Mouse (Mus musculus) midbrain, embryonic 16.5 days (tissue): ENCODE data around the gene Cobl. TPM values are rescaled to one million over a fixed set of nuclear protein-coding genes. Genes with fewer than 3 reads are reported as not detected.

Experiments used
- ATAC-seq: fragments of 200-750 bp; cut with Nextera tagmentation; 2 replicates; pipeline ENCODE4 v1.8.0; 2017; ENCODE audit warnings: moderate TSS enrichment
- H3K27ac ChIP-seq: fragments of 300-500 bp; sonication (generic); 2 replicates; pipeline ENCODE4 v1.5.1; 2014; ENCODE audit warnings: mild to moderate bottlenecking, low read length, mixed read lengths
- H3K27me3 ChIP-seq: fragments of 300-500 bp; sonication (generic); 2 replicates; pipeline ENCODE4 v1.6.1; 2014; ENCODE audit warnings: low read depth, low read length, mixed read lengths; ENCODE audit not compliant: control insufficient read depth, insufficient read depth
- H3K36me3 ChIP-seq: fragments of 300-500 bp; sonication (generic); 2 replicates; pipeline ENCODE4 v1.6.1; 2014; ENCODE audit warnings: mild to moderate bottlenecking, low read length, moderate library complexity, mixed read lengths; ENCODE audit not compliant: control insufficient read depth, insufficient read depth
- H3K4me1 ChIP-seq: fragments of 300-500 bp; sonication (generic); 2 replicates; pipeline ENCODE4 v1.6.1; 2014; ENCODE audit warnings: mild to moderate bottlenecking, low read length, mixed read lengths; ENCODE audit not compliant: control insufficient read depth, insufficient read depth
- H3K4me2 ChIP-seq: fragments of 300-500 bp; sonication (generic); 2 replicates; pipeline ENCODE4 v1.6.1; 2014; ENCODE audit warnings: mild to moderate bottlenecking, low read length, mixed read lengths
- H3K4me3 ChIP-seq: fragments of 300-500 bp; sonication (generic); 2 replicates; pipeline ENCODE4 v1.5.1; 2014; ENCODE audit warnings: low read depth, mild to moderate bottlenecking, low read length, moderate library complexity, mixed read lengths
- H3K9ac ChIP-seq: fragments of 300-500 bp; sonication (generic); 2 replicates; pipeline ENCODE4 v1.6.1; 2014; ENCODE audit warnings: low read depth, low read length, mixed read lengths
- H3K9me3 ChIP-seq: fragments of 300-500 bp; sonication (generic); replicated peaks from 2 replicates; pipeline ENCODE4 v1.6.1; 2014; ENCODE audit warnings: mild to moderate bottlenecking, low read length, mixed read lengths; ENCODE audit not compliant: control insufficient read depth, poor library complexity, severe bottlenecking
- WGBS: fragments of 180-500 bp; shearing (Covaris S2); extraction: QIAGEN DNeasy Blood & Tissue Kit; methylation state at CpG from one replicate; pipeline ENCODE4 v1.1.7; 2014; 5-methylcytosine and 5-hydroxymethylcytosine counted together
- polyA plus RNA-seq: library from polyadenylated mRNA; unstranded; fragments of >200 nt; fragmentation: Nextera tagmentation; extraction: Ambion mirVana; gene quantifications from 2 replicates; pipeline ENCODE4 v1.2.1, GENCODE M21; 2015

The Cobl gene
- polyA plus RNA-seq, 1 experiment from 2014 or later = 18.3 TPM

- H3K27me3 ChIP-seq = no peaks in the 10 kb centered on the region
- H3K27ac ChIP-seq = no peak overlapping the region
- no peak overlapping the region for H3K4me2 ChIP-seq
- no peaks in the 10 kb centered on the region for H3K9me3 ChIP-seq
- ATAC-seq = peak; percentile 54; the same call in 1 of the 2 replicates
- no peak overlapping the region for H3K9ac ChIP-seq
- WGBS = 54% methylated on average over 2 of the region's 2 CpGs
- no peaks in the 10 kb centered on the region for H3K4me1 ChIP-seq
- no peaks in the 10 kb centered on the region for H3K36me3 ChIP-seq
- H3K4me3 ChIP-seq = no peak overlapping the region
Observed at GRCm38 (mm10) chr11:12331997-12332396, 132.8 kb downstream of the Cobl start.

GRCm38 (mm10) chr11:12321445-12321844 is 143.3 kb downstream of the Cobl start:
- Histone ChIP-seq H3K36me3 (no peaks in the 10 kb centered on the region), H3K4me1 (no peaks in the 10 kb centered on the region), H3K27ac (no peak overlapping the region), H3K9me3 (no peaks in the 10 kb centered on the region), H3K4me2 (no peak overlapping the region), H3K4me3 (no peak overlapping the region), H3K9ac (no peak overlapping the region), H3K27me3 (no peaks in the 10 kb centered on the region)
- no peak for ATAC-seq
- WGBS = 76% methylated on average over 1 of the region's 1 CpGs

GRCm38 (mm10) chr11:12319318-12319717 is 145.4 kb downstream of the Cobl start:
- H3K9me3 ChIP-seq = no peaks in the 10 kb centered on the region
- no peaks in the 10 kb centered on the region for H3K4me1 ChIP-seq
- ATAC-seq = no peak
- no peak overlapping the region for H3K27ac ChIP-seq
- no peaks in the 10 kb centered on the region for H3K36me3 ChIP-seq
- H3K27me3 ChIP-seq = peaks cover 2% of the 10 kb centered on the region
- 85% methylated on average over 3 of the region's 3 CpGs for WGBS
- no peak overlapping the region for H3K4me2 ChIP-seq
- no peak overlapping the region for H3K9ac ChIP-seq
- H3K4me3 ChIP-seq = no peak overlapping the region

DNA sequence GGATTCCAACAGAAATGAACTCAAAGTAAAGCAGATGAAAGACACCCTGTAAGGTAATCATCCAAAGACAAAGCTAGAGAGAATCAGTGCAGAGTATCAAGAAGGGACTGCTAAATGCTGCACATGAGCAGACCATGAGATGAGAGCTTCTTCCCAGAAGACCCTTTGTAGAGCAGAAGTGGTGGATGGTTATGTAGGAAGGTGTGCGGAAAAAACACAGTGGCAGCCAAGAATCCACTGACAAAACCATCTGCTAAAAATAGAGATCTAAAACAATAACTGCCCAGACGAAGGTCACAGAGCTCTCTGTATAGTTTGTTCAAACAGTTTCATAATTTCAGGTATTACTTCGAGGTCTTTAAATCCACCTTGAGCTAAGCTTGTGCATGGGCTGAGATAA is 149.1 kb downstream of the Cobl start:
- Histone ChIP-seq H3K4me1 (no peaks in the 10 kb centered on the region), H3K9me3 (no peaks in the 10 kb centered on the region), H3K27me3 (peaks cover 8% of the 10 kb centered on the region), H3K9ac (no peak overlapping the region), H3K36me3 (no peaks in the 10 kb centered on the region), H3K4me3 (no peak overlapping the region), H3K4me2 (no peak overlapping the region), H3K27ac (no peak overlapping the region)
- no peak for ATAC-seq
- WGBS = 82% methylated on average over 3 of the region's 3 CpGs

GRCm38 (mm10) chr11:12314278-12315043 is 150.3 kb downstream of the Cobl start:
- Histone ChIP-seq H3K4me3 (no peak overlapping the region), H3K9me3 (no peaks in the 10 kb centered on the region), H3K4me2 (no peak overlapping the region), H3K36me3 (no peaks in the 10 kb centered on the region), H3K27me3 (peaks cover 8% of the 10 kb centered on the region), H3K27ac (no peak overlapping the region), H3K9ac (no peak overlapping the region), H3K4me1 (no peaks in the 10 kb centered on the region)
- 82% methylated on average over 6 of the region's 6 CpGs for WGBS
- ATAC-seq = peak; percentile 60

DNA sequence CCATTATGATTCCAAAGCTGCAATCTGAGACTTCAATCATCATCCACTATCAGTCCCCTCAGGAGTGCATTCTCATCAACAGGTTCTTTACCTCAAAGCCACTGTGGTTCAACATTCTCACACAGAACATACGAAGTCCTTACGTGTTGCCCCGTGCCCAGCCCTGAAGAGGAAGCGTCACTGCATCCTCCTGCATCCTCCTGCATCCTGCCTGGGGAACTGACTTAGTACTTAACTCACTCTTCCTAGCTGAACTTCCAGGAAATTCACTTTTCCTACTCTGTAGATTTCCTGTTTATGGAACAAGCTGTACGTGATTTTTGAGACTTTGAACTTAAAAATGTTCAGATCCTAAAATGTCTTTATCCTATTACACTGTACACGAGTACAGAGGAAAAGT is 153.3 kb downstream of the Cobl start:
- ATAC-seq = no peak

GRCm38 (mm10) chr11:12309423-12310023 is 155.2 kb downstream of the Cobl start:
- no peaks in the 10 kb centered on the region for H3K36me3 ChIP-seq
- 19% methylated on average over 3 of the region's 3 CpGs for WGBS
- no peaks in the 10 kb centered on the region for H3K4me1 ChIP-seq
- peaks cover 26% of the 10 kb centered on the region for H3K27me3 ChIP-seq
- H3K4me3 ChIP-seq = no peak overlapping the region
- no peak for ATAC-seq
- H3K4me2 ChIP-seq = no peak overlapping the region
- no peak overlapping the region for H3K27ac ChIP-seq
- H3K9me3 ChIP-seq = no peaks in the 10 kb centered on the region
- H3K9ac ChIP-seq = no peak overlapping the region

More for the DNA sequence above, 153.3 kb downstream of the Cobl start:
- Histone ChIP-seq H3K27me3 (peaks cover 25% of the 10 kb centered on the region), H3K36me3 (no peaks in the 10 kb centered on the region), H3K4me1 (no peaks in the 10 kb centered on the region), H3K27ac (no peak overlapping the region), H3K9me3 (no peaks in the 10 kb centered on the region), H3K4me2 (no peak overlapping the region), H3K4me3 (no peak overlapping the region), H3K9ac (no peak overlapping the region)
- WGBS = 91% methylated on average over 6 of the region's 6 CpGs

- no peaks in the 10 kb centered on the region for H3K36me3 ChIP-seq
- no peak overlapping the region for H3K4me3 ChIP-seq
- H3K9ac ChIP-seq = no peak overlapping the region
- H3K27ac ChIP-seq = no peak overlapping the region
- 86% methylated on average over 3 of the region's 3 CpGs for WGBS
- H3K4me2 ChIP-seq = no peak overlapping the region
- no peak for ATAC-seq
- no peaks in the 10 kb centered on the region for H3K9me3 ChIP-seq
- H3K4me1 ChIP-seq = peaks cover 12% of the 10 kb centered on the region; the same call in 1 of the 2 replicates
- H3K27me3 ChIP-seq = peaks cover 24% of the 10 kb centered on the region
Observed at GRCm38 (mm10) chr11:12304879-12305278, 159.9 kb downstream of the Cobl start.
